Mouse (Mus musculus) midbrain, embryonic 15.5 days (tissue): Measurements from ENCODE around the gene Vmn1r188. TPM values are rescaled to one million over a fixed set of nuclear protein-coding genes. Genes with fewer than 3 reads are reported as not detected.
A peak's percentile ranks its signal among the peaks of the same experiment; 100 is the strongest.
"Not testable (repeated sequence)": the region's sequence is repeated elsewhere in the genome, so short reads cannot be mapped to it uniquely, and the experiment has no call there.

Experiments
- ATAC-seq: fragments of 200-750 bp; cut with Nextera tagmentation; replicated peaks from 2 replicates; pipeline ENCODE4 v1.8.0; 2017; ENCODE audit warnings: moderate TSS enrichment
- H3K27ac ChIP-seq: fragments of 300-500 bp; sonication (generic); 2 replicates; pipeline ENCODE4 v1.5.1; 2015; ENCODE audit warnings: mild to moderate bottlenecking, inconsistent platforms
- H3K27me3 ChIP-seq: fragments of 300-500 bp; sonication (generic); replicated peaks from 2 replicates; pipeline ENCODE4 v1.6.1; 2015; ENCODE audit warnings: inconsistent platforms
- H3K36me3 ChIP-seq: fragments of 300-500 bp; sonication (generic); replicated peaks from 2 replicates; pipeline ENCODE4 v1.6.1; 2015; ENCODE audit warnings: inconsistent platforms
- H3K4me1 ChIP-seq: fragments of 300-500 bp; sonication (generic); 2 replicates; pipeline ENCODE4 v1.6.1; 2015; ENCODE audit warnings: inconsistent platforms
- H3K4me2 ChIP-seq: fragments of 300-500 bp; sonication (generic); 2 replicates; pipeline ENCODE4 v1.6.1; 2015; ENCODE audit warnings: inconsistent platforms, mild to moderate bottlenecking, moderate library complexity
- H3K4me3 ChIP-seq: fragments of 300-500 bp; sonication (generic); 2 replicates; pipeline ENCODE4 v1.5.1; 2015; ENCODE audit warnings: mild to moderate bottlenecking, inconsistent platforms
- H3K9ac ChIP-seq: fragments of 300-500 bp; sonication (generic); 2 replicates; pipeline ENCODE4 v1.6.1; 2015; ENCODE audit warnings: mild to moderate bottlenecking, inconsistent platforms
- H3K9me3 ChIP-seq: fragments of 300-500 bp; sonication (generic); 2 replicates; pipeline ENCODE4 v1.6.1; 2016; ENCODE audit warnings: inconsistent platforms
- WGBS: fragments of 180-500 bp; shearing (Covaris S2); methylation state at CpG from one replicate; pipeline ENCODE4 v1.1.7; 2015; ENCODE audit warnings: mixed read lengths; 5-methylcytosine and 5-hydroxymethylcytosine counted together
- polyA plus RNA-seq: library from polyadenylated mRNA; unstranded; fragments of >200 nt; fragmentation: Nextera tagmentation; extraction: Ambion mirVana; gene quantifications from 2 replicates; pipeline ENCODE4 v1.2.1, GENCODE M21; 2015

The Vmn1r188 gene
- polyA plus RNA-seq, 1 experiment from 2014 or later: not detected

GRCm38 (mm10) chr13:22041651-22042567, 42.3 kb upstream of the Vmn1r188 start:
- H3K9ac ChIP-seq: peak overlapping the region; percentile 29
- no peak for ATAC-seq
- peaks cover 33% of the 10 kb centered on the region for H3K4me1 ChIP-seq
- no peaks in the 10 kb centered on the region for H3K27me3 ChIP-seq
- 2% methylated on average over 13 of the region's 13 CpGs for WGBS
- no peaks in the 10 kb centered on the region for H3K36me3 ChIP-seq
- H3K9me3 ChIP-seq: no peaks in the 10 kb centered on the region
- H3K4me2 ChIP-seq: peak overlapping the region; percentile 87
- peak overlapping the region; percentile 44 for H3K4me3 ChIP-seq
- peak overlapping the region; percentile 81 for H3K27ac ChIP-seq

GRCm38 (mm10) chr13:22042568-22043502, 41.4 kb upstream of the Vmn1r188 start, which contains the start of the genes Hist1h2ag and Hist1h2bj:
Hist1h2ag (minus strand) TSS chr13:22042944.
Hist1h2bj (plus strand) TSS chr13:22043214.
- under 1% methylated on average over 51 of the region's 80 CpGs for WGBS

GRCm38 (mm10) chr13:22043503-22044431, 40.5 kb upstream of the Vmn1r188 start:
- no peaks in the 10 kb centered on the region for H3K27me3 ChIP-seq
- ATAC-seq: peak; percentile 41
- peak overlapping the region; percentile 50 for H3K9ac ChIP-seq
- peak overlapping the region; percentile 85 for H3K27ac ChIP-seq
- no peaks in the 10 kb centered on the region for H3K36me3 ChIP-seq
- H3K4me1 ChIP-seq: peaks cover 33% of the 10 kb centered on the region
- under 1% methylated on average over 14 of the region's 14 CpGs for WGBS
- H3K9me3 ChIP-seq: no peaks in the 10 kb centered on the region
- peak overlapping the region; percentile 87 for H3K4me2 ChIP-seq
- peak overlapping the region; percentile 44 for H3K4me3 ChIP-seq

More at GRCm38 (mm10) chr13:22042568-22043502, 41.4 kb upstream of the Vmn1r188 start, which contains the start of the genes Hist1h2ag and Hist1h2bj:
- peak within 1 kb of the TSS; percentile 87 for H3K4me2 ChIP-seq
- peak within 1 kb of the TSS; percentile 85 for H3K27ac ChIP-seq
- not testable (repeated sequence) for H3K9me3 ChIP-seq, H3K36me3 ChIP-seq, H3K27me3 ChIP-seq
- H3K4me1 ChIP-seq: peaks cover 33% of the 10 kb centered on the region
- peak; percentile 95 for ATAC-seq
- peak within 1 kb of the TSS; percentile 44 for H3K4me3 ChIP-seq
- peak within 1 kb of the TSS; percentile 50 for H3K9ac ChIP-seq

GRCm38 (mm10) chr13:22044432-22045155, 39.6 kb upstream of the Vmn1r188 start:
- 90% methylated on average over 6 of the region's 6 CpGs for WGBS
- peak overlapping the region; percentile 87; the same call in 1 of the 2 replicates for H3K4me2 ChIP-seq

GRCm38 (mm10) chr13:22045311-22045710, 38.9 kb upstream of the Vmn1r188 start:
- no peaks in the 10 kb centered on the region for H3K36me3 ChIP-seq
- H3K27ac ChIP-seq: no peak overlapping the region
- H3K9ac ChIP-seq: no peak overlapping the region
- H3K4me3 ChIP-seq: no peak overlapping the region
- WGBS: 69% methylated on average over 2 of the region's 2 CpGs
- H3K4me2 ChIP-seq: no peak overlapping the region
- ATAC-seq: no peak
- peaks cover 35% of the 10 kb centered on the region for H3K4me1 ChIP-seq
- no peaks in the 10 kb centered on the region for H3K9me3 ChIP-seq
- H3K27me3 ChIP-seq: no peaks in the 10 kb centered on the region

More at GRCm38 (mm10) chr13:22044432-22045155, 39.6 kb upstream of the Vmn1r188 start:
- no peak overlapping the region for H3K4me3 ChIP-seq
- H3K36me3 ChIP-seq: no peaks in the 10 kb centered on the region
- H3K4me1 ChIP-seq: peaks cover 37% of the 10 kb centered on the region
- H3K9me3 ChIP-seq: no peaks in the 10 kb centered on the region
- no peaks in the 10 kb centered on the region for H3K27me3 ChIP-seq
- ATAC-seq: no peak
- no peak overlapping the region for H3K9ac ChIP-seq
- peak overlapping the region; percentile 85; the same call in 1 of the 2 replicates for H3K27ac ChIP-seq

GRCm38 (mm10) chr13:22049041-22049440, 35.2 kb upstream of the Vmn1r188 start:
- H3K9me3 ChIP-seq: no peaks in the 10 kb centered on the region
- H3K27ac ChIP-seq: no peak overlapping the region
- ATAC-seq: no peak
- no peaks in the 10 kb centered on the region for H3K27me3 ChIP-seq
- H3K4me1 ChIP-seq: peaks cover 10% of the 10 kb centered on the region
- no peak overlapping the region for H3K4me3 ChIP-seq
- no peak overlapping the region for H3K4me2 ChIP-seq
- 85% methylated on average over 2 of the region's 2 CpGs for WGBS
- H3K36me3 ChIP-seq: no peaks in the 10 kb centered on the region
- H3K9ac ChIP-seq: no peak overlapping the region

- Histone ChIP-seq H3K36me3 (no peaks in the 10 kb centered on the region), H3K9ac (peak overlapping the region; percentile 55), H3K4me2 (peak overlapping the region; percentile 70), H3K9me3 (no peaks in the 10 kb centered on the region), H3K27me3 (no peaks in the 10 kb centered on the region), H3K4me1 (peaks cover 7% of the 10 kb centered on the region), H3K4me3 (peak overlapping the region; percentile 65), H3K27ac (peak overlapping the region; percentile 91)
- ATAC-seq: peak; percentile 41
- 2% methylated on average over 14 of the region's 14 CpGs for WGBS
Measured at GRCm38 (mm10) chr13:22049737-22050440, 34.4 kb upstream of the Vmn1r188 start.

- Histone ChIP-seq H3K27ac (peak overlapping the region; percentile 91), H3K9ac (peak overlapping the region; percentile 55), H3K27me3 (no peaks in the 10 kb centered on the region), H3K4me1 (peaks cover 7% of the 10 kb centered on the region), H3K36me3 (no peaks in the 10 kb centered on the region), H3K9me3 (no peaks in the 10 kb centered on the region), H3K4me3 (peak overlapping the region; percentile 65), H3K4me2 (peak overlapping the region; percentile 70)
- WGBS: under 1% methylated on average over 52 of the region's 52 CpGs
- peak; percentile 96 for ATAC-seq
Measured at GRCm38 (mm10) chr13:22050591-22051522, 33.4 kb upstream of the Vmn1r188 start.

GRCm38 (mm10) chr13:22051523-22051859, 32.7 kb upstream of the Vmn1r188 start:
- H3K27ac ChIP-seq: peak overlapping the region; percentile 91
- H3K4me3 ChIP-seq: peak overlapping the region; percentile 65
- peaks cover 7% of the 10 kb centered on the region for H3K4me1 ChIP-seq
- no peaks in the 10 kb centered on the region for H3K27me3 ChIP-seq
- H3K36me3 ChIP-seq: no peaks in the 10 kb centered on the region
- WGBS: 13% methylated on average over 5 of the region's 5 CpGs
- H3K4me2 ChIP-seq: peak overlapping the region; percentile 70
- H3K9me3 ChIP-seq: no peaks in the 10 kb centered on the region
- ATAC-seq: peak; percentile 56; the same call in 1 of the 2 replicates
- H3K9ac ChIP-seq: peak overlapping the region; percentile 55
